Mouse (Mus musculus) mouse embryonic stem cell (cell line): Measurements from ENCODE around the gene Hoxc8.

Experiments
- in situ Hi-C, 2 experiments: fragments of 300-500 bp; cut with MboI; formaldehyde crosslinking; loops; 1 replicate in 1 of 2; 3 replicates in 1 of 2; pipeline ENCODE4 v1.14.3; 2019 to 2020; ENCODE audit warnings: low sequenced_read_pairs in 2 of 2, low pct_unique_long_range_greater_than_20kb in 1 of 2, mixed read lengths in 1 of 2; ENCODE audit not compliant: unreplicated experiment in 1 of 2

Gene Hoxc8

GRCm38 (mm10) chr15:102962492-102962891, 27.9 kb upstream of the Hoxc8 start:
- in situ Hi-C loops: loop anchor here in 1 of 2 experiments (10.0 kb wide), 1 partner anchor 208 kb away; no protein-coding TSS in a partner anchor

- in situ Hi-C loops: loop anchor here in 1 of 2 experiments (10.0 kb wide), 1 partner anchor 208 kb away; no protein-coding TSS in a partner anchor
Observed at GRCm38 (mm10) chr15:102963259-102963658, 27.1 kb upstream of the Hoxc8 start.

DNA sequence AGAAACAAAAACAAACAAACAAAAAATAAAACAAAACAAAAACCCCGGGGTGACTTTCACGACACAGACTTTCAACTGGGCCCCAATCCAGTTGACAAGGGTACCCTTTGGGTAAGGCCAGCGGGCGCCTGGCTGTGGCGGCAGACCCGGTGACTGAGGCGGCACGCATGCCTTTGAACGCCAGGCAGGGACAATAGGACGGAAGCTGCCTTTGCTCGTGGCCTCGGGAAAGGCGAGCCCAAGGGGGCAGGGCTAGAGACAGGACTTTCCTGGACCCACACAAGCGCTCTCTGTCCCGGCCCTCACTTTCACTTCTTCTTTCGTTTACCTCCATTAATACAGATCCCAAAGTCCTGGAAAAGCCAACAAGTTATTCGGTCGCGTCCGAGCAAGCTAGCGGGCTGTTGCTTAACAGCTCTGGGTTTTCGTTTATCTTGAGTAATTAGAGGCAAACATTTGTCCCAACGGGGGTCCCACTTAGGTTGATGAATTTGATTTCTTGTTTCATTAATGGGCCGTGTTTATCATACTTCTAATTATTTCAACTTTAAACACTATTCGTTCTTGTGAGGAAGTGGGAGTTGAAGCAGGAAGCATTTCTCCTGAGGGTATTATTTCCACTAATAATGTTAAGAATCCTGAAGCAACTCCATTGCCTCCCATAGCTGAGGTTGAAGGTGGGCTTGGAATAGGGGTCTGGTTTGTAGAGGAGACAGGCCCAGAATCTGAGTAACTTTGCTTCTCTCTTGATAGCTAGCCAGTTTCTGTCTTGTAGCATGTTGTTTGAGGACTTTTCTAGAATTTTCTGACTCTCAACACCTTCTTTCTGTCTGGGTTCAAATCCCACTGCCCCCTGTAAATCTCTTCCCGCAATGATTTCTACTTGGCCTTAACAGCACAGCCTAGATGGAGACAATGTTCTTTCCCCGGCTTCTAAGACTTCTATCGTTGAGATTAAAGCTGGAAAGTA, 26.5 kb upstream of the Hoxc8 start:
- in situ Hi-C loops: loop anchor here in 1 of 2 experiments (10.0 kb wide), 1 partner anchor 209 kb away; no protein-coding TSS in a partner anchor

- in situ Hi-C loops: loop anchor here in 1 of 2 experiments (10.0 kb wide), 1 partner anchor 210 kb away; no protein-coding TSS in a partner anchor
Observed at GRCm38 (mm10) chr15:102965003-102965891, 25.2 kb upstream of the Hoxc8 start.

- in situ Hi-C loops: loop anchor here in 1 of 2 experiments (10.0 kb wide), 1 partner anchor 211 kb away; no protein-coding TSS in a partner anchor
Observed at GRCm38 (mm10) chr15:102965892-102966775, 24.3 kb upstream of the Hoxc8 start.

DNA sequence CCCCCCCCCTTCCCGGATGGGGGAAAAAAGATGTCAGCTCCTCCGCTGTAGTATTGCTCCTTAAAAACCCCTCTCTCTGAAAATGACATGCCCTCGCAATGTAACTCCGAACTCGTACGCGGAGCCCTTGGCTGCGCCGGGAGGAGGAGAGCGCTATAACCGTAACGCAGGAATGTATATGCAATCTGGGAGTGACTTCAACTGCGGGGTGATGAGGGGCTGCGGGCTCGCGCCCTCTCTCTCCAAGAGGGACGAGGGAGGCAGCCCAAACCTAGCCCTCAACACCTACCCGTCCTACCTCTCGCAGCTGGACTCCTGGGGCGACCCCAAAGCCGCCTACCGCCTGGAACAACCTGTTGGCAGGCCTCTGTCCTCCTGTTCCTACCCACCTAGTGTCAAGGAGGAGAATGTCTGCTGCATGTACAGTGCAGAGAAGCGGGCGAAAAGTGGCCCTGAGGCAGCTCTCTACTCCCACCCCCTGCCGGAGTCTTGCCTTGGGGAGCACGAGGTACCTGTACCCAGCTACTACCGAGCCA, 23.6 kb upstream of the Hoxc8 start, which contains the start of gene Hoxc10:
Hoxc10 (plus strand) TSS at position 21 of the 536 bp plus-strand sequence.
- in situ Hi-C loops: loop anchor here in 1 of 2 experiments (10.0 kb wide), 1 partner anchor 212 kb away; no protein-coding TSS in a partner anchor

DNA sequence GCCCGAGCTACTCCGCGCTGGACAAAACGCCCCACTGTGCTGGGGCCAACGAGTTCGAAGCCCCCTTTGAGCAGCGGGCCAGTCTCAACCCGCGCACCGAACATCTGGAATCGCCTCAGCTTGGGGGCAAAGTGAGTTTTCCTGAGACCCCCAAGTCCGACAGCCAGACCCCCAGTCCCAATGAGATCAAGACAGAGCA, 23.2 kb upstream of the Hoxc8 start, which contains the start of gene Hoxc5:
Hoxc5 (plus strand) TSS at position 132 of the 199 bp plus-strand sequence.
- in situ Hi-C loops: loop anchor here in 1 of 2 experiments (10.0 kb wide), 1 partner anchor 212 kb away; no protein-coding TSS in a partner anchor

DNA sequence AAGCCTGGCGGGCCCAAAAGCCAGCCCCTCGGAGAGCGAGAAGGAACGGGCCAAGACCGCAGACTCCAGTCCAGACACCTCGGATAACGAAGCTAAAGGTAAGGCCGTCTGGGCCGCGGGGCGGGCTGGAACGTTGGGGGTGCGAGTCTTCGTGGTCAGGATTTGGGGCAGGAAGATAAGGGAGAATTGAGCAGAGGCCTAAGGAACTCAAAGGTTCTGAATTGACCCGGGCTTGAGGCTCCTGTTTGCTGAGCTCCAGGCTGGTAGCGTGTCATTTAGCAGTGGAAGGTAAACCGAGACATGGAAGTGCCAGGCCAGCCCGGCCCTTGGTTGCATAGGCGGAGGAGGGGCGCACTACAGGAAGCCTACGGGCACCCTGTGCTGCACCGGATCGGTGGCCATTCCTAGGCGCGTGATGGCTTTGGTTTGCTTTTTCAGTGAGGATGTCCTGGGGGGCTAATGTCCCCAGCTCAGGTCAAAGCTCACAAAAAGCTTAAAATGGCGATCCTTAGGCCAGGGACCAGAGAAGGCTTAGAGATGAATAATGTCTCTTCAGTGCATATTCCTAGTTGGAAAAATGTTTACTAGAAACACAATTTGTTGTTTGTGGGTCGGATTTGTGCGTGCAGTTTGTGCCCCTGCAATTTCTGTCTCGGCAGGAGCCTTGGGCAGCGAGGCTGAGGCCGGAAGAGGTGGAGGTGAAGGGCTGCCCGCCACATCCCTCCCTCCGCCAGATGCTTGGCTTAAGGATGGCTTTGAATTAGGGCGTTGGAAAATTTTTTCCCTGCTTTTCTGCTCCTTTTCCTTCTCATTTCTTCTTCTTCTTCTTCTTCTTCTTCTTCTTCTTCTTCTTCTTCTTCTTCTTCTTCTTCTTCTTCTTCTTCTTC, 22.7 kb upstream of the Hoxc8 start:
- in situ Hi-C loops: loop anchor here in 1 of 2 experiments (10.0 kb wide), 1 partner anchor 213 kb away; no protein-coding TSS in a partner anchor

- in situ Hi-C loops: loop anchor here in 1 of 2 experiments (10.0 kb wide), 1 partner anchor 214 kb away; no protein-coding TSS in a partner anchor
Observed at GRCm38 (mm10) chr15:102969296-102969695, 21.1 kb upstream of the Hoxc8 start.

DNA sequence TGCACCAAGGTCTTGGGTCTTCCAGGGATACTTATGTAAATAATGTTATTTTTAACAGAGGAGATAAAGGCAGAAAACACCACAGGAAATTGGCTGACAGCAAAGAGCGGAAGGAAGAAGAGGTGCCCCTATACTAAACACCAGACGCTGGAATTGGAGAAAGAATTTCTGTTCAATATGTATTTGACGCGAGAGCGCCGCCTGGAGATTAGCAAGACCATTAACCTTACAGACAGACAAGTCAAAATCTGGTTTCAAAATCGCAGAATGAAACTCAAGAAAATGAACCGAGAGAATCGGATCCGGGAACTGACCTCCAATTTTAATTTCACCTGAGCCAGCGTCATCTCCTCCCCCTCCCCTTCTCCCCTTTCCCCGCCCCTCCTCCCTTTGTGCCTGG, 19.7 kb upstream of the Hoxc8 start:
- in situ Hi-C loops: no loop called here

DNA sequence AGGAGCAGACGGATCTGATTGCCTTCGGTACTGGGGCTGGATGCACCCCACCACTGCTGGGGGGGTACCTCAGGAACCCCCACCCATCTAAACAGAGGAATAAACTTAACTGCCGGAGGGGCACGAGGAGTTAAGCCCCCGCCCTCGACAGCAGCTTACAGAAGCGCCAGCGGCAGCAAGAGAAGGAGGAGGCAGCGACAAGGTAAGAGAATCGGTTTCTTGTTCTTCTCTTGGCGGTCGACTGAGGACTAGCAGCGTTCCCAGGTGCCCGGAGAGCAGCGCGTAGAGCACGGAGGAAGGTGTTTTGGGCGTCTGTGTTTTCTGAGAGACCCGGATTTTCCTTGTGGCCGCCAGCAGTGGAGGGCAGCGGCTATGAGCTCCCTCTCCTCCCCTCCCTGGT, 18.2 kb upstream of the Hoxc8 start:
- in situ Hi-C loops: no loop called here

GRCm38 (mm10) chr15:102972753-102973152, 17.7 kb upstream of the Hoxc8 start:
- in situ Hi-C loops: no loop called here

GRCm38 (mm10) chr15:102975034-102975433, 15.4 kb upstream of the Hoxc8 start:
- in situ Hi-C loops: no loop called here

GRCm38 (mm10) chr15:102975688-102976111, 14.7 kb upstream of the Hoxc8 start:
- in situ Hi-C loops: no loop called here

DNA sequence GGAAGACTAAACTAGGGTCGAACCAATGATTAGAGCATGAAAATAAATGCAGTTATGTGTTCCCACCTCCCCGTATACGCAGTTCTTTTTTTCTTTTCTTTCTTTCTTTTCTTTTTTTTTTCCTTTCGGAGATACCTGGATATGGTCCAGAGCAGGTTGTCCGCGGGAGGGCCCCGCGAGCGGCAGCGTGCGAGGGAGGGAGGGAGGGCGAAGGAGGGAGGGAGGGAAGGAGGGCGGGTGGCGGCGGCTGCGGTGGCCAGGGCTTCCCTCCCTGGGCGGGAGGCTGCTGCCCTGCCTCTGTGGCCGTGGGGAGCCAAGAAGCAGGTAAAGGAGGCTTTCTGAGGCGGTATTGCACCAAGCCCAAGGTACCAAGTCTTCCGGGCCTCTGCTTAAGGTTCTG, 14.2 kb upstream of the Hoxc8 start, which contains the start of gene Hoxc9:
Hoxc9 (plus strand) TSS at position 269 of the 400 bp plus-strand sequence.
- in situ Hi-C loops: no loop called here

DNA sequence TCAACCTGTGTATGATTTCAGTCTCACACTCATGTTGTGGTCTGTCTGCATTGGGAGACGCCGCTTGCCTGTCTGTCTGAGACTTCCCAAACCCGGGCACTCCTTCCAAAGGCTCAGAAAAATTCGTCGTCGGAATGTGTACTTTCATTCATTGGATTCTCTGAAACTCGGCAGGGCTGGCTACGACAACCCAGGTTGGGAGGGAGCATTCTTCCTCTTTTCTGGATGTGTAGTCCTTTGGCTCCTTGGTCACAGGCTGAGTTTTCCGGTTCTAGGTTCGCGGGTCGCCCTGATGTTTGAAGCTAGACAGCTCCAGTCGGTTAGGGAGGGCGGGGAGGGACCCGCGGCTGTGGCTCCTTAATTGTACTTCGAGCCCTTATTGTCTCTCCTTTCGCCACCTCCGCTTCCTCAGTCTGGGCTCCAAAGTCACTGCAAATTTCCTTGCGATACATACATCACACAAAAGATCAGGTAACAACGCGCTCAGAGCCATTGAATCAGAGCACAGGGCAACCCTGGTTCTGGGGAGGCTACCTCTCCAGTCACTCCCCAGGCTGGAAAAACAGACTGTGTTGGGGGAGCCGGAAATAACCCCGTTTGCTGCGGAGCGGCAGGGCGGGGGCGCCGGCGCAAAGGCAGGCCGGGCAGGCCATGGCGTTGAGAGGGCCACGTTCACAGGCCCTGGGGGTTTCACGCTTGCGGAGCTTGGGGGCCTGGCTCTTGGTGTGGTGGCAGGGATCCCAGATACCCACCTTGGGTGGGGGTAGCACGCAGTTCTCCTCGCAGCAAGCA, 13.6 kb upstream of the Hoxc8 start:
- in situ Hi-C loops: no loop called here
